Mouse (Mus musculus) heart, postnatal 0 days (tissue): ENCODE measurements around the gene Nt5m. TPM values are rescaled to one million over a fixed set of nuclear protein-coding genes. Genes with fewer than 3 reads are reported as not detected.

Experiments used
- ATAC-seq: fragments of 200-750 bp; cut with Nextera tagmentation; 2 replicates; pipeline ENCODE4 v1.8.0; 2017; ENCODE audit warnings: low read depth, moderate number of reproducible peaks, moderate library complexity; ENCODE audit not compliant: insufficient read depth
- DNase-seq: peaks from one replicate; pipeline ENCODE4 v3.0.0-alpha.2; 2016; ENCODE audit warnings: low spot score
- H3K27ac ChIP-seq: fragments of 300-500 bp; sonication (generic); 2 replicates; pipeline ENCODE4 v1.5.1; 2014; ENCODE audit warnings: low read depth, mild to moderate bottlenecking
- H3K27me3 ChIP-seq: fragments of 300-500 bp; sonication (generic); 2 replicates; pipeline ENCODE4 v1.6.1; 2014; ENCODE audit warnings: low read length, mixed read lengths; ENCODE audit not compliant: control insufficient read depth, insufficient read depth
- H3K36me3 ChIP-seq: fragments of 300-500 bp; sonication (generic); replicated peaks from 2 replicates; pipeline ENCODE4 v1.6.1; 2014; ENCODE audit warnings: low read length, mixed read lengths; ENCODE audit not compliant: control insufficient read depth, insufficient read depth
- H3K4me1 ChIP-seq: fragments of 300-500 bp; sonication (generic); 2 replicates; pipeline ENCODE4 v1.6.1; 2014; ENCODE audit warnings: antibody characterized with exemption; ENCODE audit not compliant: control insufficient read depth, insufficient read depth
- H3K4me2 ChIP-seq: fragments of 300-500 bp; sonication (generic); 2 replicates; pipeline ENCODE4 v1.6.1; 2014; ENCODE audit warnings: low read depth, mild to moderate bottlenecking, low read length, moderate library complexity
- H3K4me3 ChIP-seq: fragments of 300-500 bp; sonication (generic); 2 replicates; pipeline ENCODE4 v1.5.1; 2014; ENCODE audit warnings: low read depth, low read length
- H3K9ac ChIP-seq: fragments of 300-500 bp; sonication (generic); replicated peaks from 2 replicates; pipeline ENCODE4 v1.6.1; 2014; ENCODE audit warnings: low read depth, low read length, mixed read lengths
- H3K9me3 ChIP-seq: fragments of 300-500 bp; sonication (generic); replicated peaks from 2 replicates; pipeline ENCODE4 v1.6.1; 2016; ENCODE audit warnings: low read length; ENCODE audit not compliant: control insufficient read depth
- CTCF ChIP-seq: IDR thresholded peaks from 2 replicates; pipeline ENCODE4 v1.5.1; 2016; ENCODE audit warnings: antibody characterized with exemption, control low read depth, low read depth
- EP300 ChIP-seq: IDR thresholded peaks from 2 replicates; pipeline ENCODE4 v1.6.1; 2016; ENCODE audit warnings: antibody characterized with exemption, low read depth
- WGBS: fragments of 180-500 bp; shearing (Covaris S2); extraction: QIAGEN DNeasy Blood & Tissue Kit; methylation state at CpG from one replicate; pipeline ENCODE4 v1.1.7; 2014; 5-methylcytosine and 5-hydroxymethylcytosine counted together
- polyA plus RNA-seq: library from polyadenylated mRNA; unstranded; fragments of >200 nt; fragmentation: Nextera tagmentation; extraction: Ambion mirVana; gene quantifications from 2 replicates; pipeline ENCODE4 v1.2.1, GENCODE M21; 2015
- total RNA-seq: library from RNA; depleted of rRNA; stranded (reverse); fragments of >200 nt; gene quantifications from 2 replicates; pipeline ENCODE4 v1.2.3, GENCODE M21; 2014; ENCODE audit warnings: low replicate concordance

The Nt5m gene
- total and polyA plus RNA-seq, 2 experiments from 2014 or later: 42.3 to 63.1 TPM

DNA sequence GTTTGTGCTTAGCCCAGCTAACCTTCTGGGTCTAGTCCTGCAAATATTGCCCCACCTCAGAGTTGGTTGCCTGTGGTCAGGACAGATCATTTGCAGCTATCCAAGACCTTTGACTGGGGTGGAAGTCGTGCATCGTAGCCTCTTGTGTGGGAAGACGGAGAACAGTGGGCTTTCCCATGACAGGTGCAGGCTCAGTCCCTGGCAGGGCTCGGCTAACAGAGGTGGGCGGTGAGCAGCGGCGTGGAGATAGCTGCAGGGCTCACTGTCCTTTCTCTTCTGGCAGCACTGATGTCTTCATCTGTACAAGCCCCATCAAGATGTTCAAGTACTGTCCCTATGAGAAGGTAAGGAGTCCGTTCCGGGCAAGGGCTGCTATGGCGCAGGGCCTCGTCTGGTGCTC is 21.2 kb downstream of the Nt5m start:
- no peak for TF ChIP-seq CTCF
- no peak for TF ChIP-seq EP300
- no peak for DNase-seq
- no peak for ATAC-seq
- Histone ChIP-seq H3K9me3 (no peaks in the 10 kb centered on the region), H3K27ac (no peak overlapping the region), H3K4me1 (no peaks in the 10 kb centered on the region), H3K36me3 (peaks cover 11% of the 10 kb centered on the region; the same call in 1 of the 2 replicates), H3K4me2 (no peak overlapping the region), H3K4me3 (no peak overlapping the region), H3K9ac (no peak overlapping the region), H3K27me3 (no peaks in the 10 kb centered on the region)
- 88% methylated on average over 11 of the region's 11 CpGs for whole genome bisulfite sequencing

DNA sequence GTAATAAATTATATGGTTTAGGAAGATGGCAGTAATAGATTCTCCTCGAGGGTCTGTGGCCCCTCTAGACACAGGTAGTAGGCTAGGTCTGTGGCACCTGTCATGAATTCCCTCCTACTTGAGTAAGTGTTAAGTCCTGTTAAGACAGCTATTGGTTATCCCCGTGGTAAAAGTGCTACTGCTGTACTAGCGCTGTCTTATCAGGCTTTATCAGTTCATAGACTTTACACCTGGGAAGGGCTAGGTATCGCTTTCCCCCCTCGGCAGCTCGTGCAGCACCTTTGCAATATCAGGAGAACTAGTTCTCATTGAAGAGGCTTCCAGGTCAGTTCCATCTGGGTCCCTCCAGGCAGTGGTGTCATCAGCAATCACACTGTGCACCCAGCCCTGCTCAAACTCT is 25.1 kb downstream of the Nt5m start:
- H3K36me3 ChIP-seq: peaks cover 31% of the 10 kb centered on the region
- DNase-seq (no peak), ATAC-seq (no peak)
- no peak overlapping the region for H3K27ac ChIP-seq
- no peaks in the 10 kb centered on the region for H3K9me3 ChIP-seq
- H3K4me2 ChIP-seq: no peak overlapping the region
- no peaks in the 10 kb centered on the region for H3K4me1 ChIP-seq
- H3K4me3 ChIP-seq: no peak overlapping the region
- TF ChIP-seq CTCF (no peak), EP300 (no peak)
- H3K27me3 ChIP-seq: no peaks in the 10 kb centered on the region
- WGBS: 73% methylated on average over 6 of the region's 6 CpGs
- no peak overlapping the region for H3K9ac ChIP-seq

DNA sequence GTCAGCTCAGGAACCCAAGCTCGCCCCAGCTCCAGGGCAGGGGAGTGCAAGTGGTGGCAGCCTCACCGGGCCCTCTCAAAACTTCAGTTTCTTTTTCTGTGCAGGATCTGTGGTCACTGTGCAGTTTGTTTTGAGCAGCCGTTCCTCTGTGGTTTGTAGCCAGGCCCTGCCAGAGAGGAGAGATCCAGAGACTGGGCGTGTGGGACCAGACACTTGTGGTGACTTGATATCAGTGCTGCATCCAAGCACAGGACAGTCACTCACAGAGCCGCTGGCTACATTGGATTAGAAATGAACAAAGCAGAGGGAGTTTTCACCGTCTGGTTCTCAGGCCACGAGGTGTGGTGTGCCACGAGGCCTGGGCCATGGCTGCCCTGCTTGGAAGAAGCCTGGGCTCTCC is 32.9 kb downstream of the Nt5m start:
- Histone ChIP-seq H3K9me3 (no peaks in the 10 kb centered on the region), H3K4me2 (no peak overlapping the region), H3K36me3 (peaks cover 45% of the 10 kb centered on the region), H3K27ac (no peak overlapping the region), H3K4me3 (no peak overlapping the region), H3K9ac (no peak overlapping the region), H3K4me1 (no peaks in the 10 kb centered on the region), H3K27me3 (no peaks in the 10 kb centered on the region)
- no peak for DNase-seq
- WGBS: 78% methylated on average over 8 of the region's 8 CpGs
- ATAC-seq: no peak
- TF ChIP-seq EP300 (no peak), CTCF (no peak)

DNA sequence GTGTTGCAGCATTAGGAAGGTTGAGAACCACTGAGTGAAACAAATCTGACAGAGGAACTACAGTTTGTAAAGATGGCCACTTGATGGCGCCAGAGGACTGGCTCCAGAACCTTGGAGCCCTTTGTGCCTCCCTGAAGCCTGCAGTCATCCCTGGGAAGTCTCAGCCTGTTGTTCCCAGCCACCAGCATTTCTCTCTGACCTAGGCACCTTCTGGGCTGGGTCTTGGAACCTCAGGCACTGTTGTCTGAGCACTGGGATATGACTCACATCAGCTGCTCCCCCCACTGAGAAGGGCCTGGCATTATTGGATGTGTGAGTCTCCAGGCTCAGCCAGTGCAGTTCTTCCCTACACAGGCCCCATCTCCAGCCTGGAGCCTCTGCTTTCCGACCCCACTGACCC is 40.8 kb downstream of the Nt5m start:
- H3K9me3 ChIP-seq: no peaks in the 10 kb centered on the region
- no peaks in the 10 kb centered on the region for H3K27me3 ChIP-seq
- TF ChIP-seq CTCF (peak; percentile 94), EP300 (no peak)
- no peak overlapping the region for H3K4me3 ChIP-seq
- no peaks in the 10 kb centered on the region for H3K4me1 ChIP-seq
- H3K27ac ChIP-seq: no peak overlapping the region
- no peak overlapping the region for H3K4me2 ChIP-seq
- whole genome bisulfite sequencing: 29% methylated on average over 2 of the region's 2 CpGs
- ATAC-seq: peak; percentile 70
- peak; percentile 81 for DNase-seq
- no peak overlapping the region for H3K9ac ChIP-seq
- H3K36me3 ChIP-seq: peaks cover 29% of the 10 kb centered on the region

- ATAC-seq (peak; percentile 71), DNase-seq (peak; percentile 73)
- H3K9ac ChIP-seq: no peak overlapping the region
- H3K4me1 ChIP-seq: peaks cover 3% of the 10 kb centered on the region; the same call in 1 of the 2 replicates
- H3K4me3 ChIP-seq: no peak overlapping the region
- H3K9me3 ChIP-seq: no peaks in the 10 kb centered on the region
- no peaks in the 10 kb centered on the region for H3K36me3 ChIP-seq
- H3K27ac ChIP-seq: peak overlapping the region; percentile 81
- peak overlapping the region; percentile 9; the same call in 1 of the 2 replicates for H3K4me2 ChIP-seq
- no peaks in the 10 kb centered on the region for H3K27me3 ChIP-seq
- TF ChIP-seq CTCF (peak; percentile 37; the same call in 1 of the 2 replicates), EP300 (peak; percentile 89; the same call in 1 of the 2 replicates)
- WGBS: 34% methylated on average over 17 of the region's 17 CpGs
Observed at GRCm38 (mm10) chr11:59885217-59885986, 46.2 kb downstream of the Nt5m start.

- Histone ChIP-seq H3K9ac (no peak overlapping the region), H3K4me1 (peaks cover 3% of the 10 kb centered on the region; the same call in 1 of the 2 replicates), H3K4me3 (no peak overlapping the region), H3K9me3 (no peaks in the 10 kb centered on the region), H3K27me3 (no peaks in the 10 kb centered on the region), H3K36me3 (no peaks in the 10 kb centered on the region), H3K4me2 (no peak overlapping the region), H3K27ac (no peak overlapping the region)
- TF ChIP-seq EP300 (no peak), CTCF (no peak)
- ATAC-seq (no peak), DNase-seq (no peak)
- 79% methylated on average over 1 of the region's 1 CpGs for WGBS
Observed at GRCm38 (mm10) chr11:59886952-59887351, 47.7 kb downstream of the Nt5m start.
